In the genomic region with DNA sequence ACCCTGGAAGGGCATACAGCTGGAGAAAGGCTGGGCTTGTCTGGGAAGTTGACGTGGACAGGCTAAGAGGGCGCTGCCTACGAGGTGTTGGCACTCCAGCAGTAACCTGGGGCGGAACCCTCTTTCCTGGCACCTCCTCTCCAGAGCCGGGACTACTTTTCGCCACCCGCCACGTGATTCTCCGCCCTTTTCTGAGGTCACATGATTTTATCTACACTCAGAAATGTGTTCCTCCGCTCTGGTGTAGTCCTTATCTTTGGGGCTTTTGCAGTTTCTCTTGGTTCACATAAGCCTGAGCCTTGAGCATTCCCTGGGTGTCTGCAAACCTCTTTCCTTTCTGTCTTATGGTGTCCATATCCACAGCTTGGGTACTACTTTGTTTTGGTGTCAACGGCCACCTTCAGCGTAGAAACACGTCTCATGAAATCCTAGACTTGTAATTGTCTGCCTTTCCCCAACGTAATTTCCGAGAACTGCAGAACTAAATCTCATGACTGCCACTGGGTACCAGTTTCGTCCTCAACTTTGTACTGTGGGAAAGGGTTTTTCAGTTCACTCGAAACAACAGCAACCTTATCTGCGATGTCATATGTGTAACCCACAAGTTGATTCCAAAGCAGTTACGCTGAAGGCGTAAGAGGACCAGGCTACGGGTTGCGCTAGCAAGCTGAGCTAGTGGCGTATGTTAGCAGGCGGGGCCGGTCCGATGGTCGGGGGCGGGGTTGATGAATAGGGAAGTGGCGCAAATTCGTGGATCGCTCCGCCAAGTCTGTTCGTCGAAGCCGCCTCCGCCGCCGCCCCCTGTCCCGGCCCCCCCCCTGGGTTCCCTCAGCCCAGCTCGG, we compare ENCODE assay signal across 8 mouse cellular contexts. TPM values are rescaled to one million over a fixed set of nuclear protein-coding genes. Genes with fewer than 3 reads are reported as not detected.
DNase-seq lines count a peak whose midpoint lies in the region; ATAC-seq and TF ChIP-seq lines count a peak whose summit lies in the region.

A gene (plus strand): TSS at position 294 of the 842 bp plus-strand sequence.

- under 1% methylated on average over 40 of the region's 40 CpGs for WGBS in hindbrain, postnatal 0 days

- H3K36me3 ChIP-seq in hindbrain, postnatal 0 days (ENCODE audit: insufficient read depth, low read length) = peaks cover 28% of the 10 kb centered on the region; the same call in 1 of the 2 replicates

- peak within 1 kb of the TSS; percentile 82 for H3K9ac ChIP-seq in hindbrain, postnatal 0 days (replicated peaks; ENCODE audit: low read length)

- H3K9me3 ChIP-seq in hindbrain, postnatal 0 days (ENCODE audit: low read length) = no peaks in the 10 kb centered on the region

- no peak; the same call in 1 of the 2 replicates for TF ChIP-seq CTCF in gastrocnemius, adult 2 months (IDR thresholded peaks at IDR 0.05)
- 0 out of 2 replicates have a peak, but pooled peaks have one; percentile 3 for TF ChIP-seq CTCF in hindbrain, postnatal 0 days (IDR thresholded peaks at IDR 0.05; ENCODE audit: low read depth)
- TF ChIP-seq CTCF in left cerebral cortex, adult 2 months (IDR thresholded peaks at IDR 0.05) = no peak

- intact Hi-C loops in gastrocnemius, adult 2 months (cut with DNase I) = loop anchor here (10.0 kb wide), 3 partner anchors 326 to 654 kb away; a partner anchor contains a TSS
- intact Hi-C loops in left cerebral cortex, adult 2 months (cut with DNase I) = no loop called here

- H3K4me2 ChIP-seq in hindbrain, postnatal 0 days (ENCODE audit: low read depth, low read length) = peak within 1 kb of the TSS; percentile 76

- peak within 1 kb of the TSS; percentile 99 for H3K27ac ChIP-seq in gastrocnemius, adult 2 months
- H3K27ac ChIP-seq in hindbrain, postnatal 0 days = peak within 1 kb of the TSS; percentile 92
- H3K27ac ChIP-seq in left cerebral cortex, adult 2 months = peak within 1 kb of the TSS; percentile 96

- H3K4me1 ChIP-seq in hindbrain, postnatal 0 days (ENCODE audit: insufficient read depth, low read length) = peaks cover 8% of the 10 kb centered on the region; the same call in 1 of the 2 replicates

- DNase-seq in ZHBTc4 (ENCODE audit: low read depth, low spot score) = peak; percentile 98
- DNase-seq in gastrocnemius, adult 2 months = peak; percentile 97
- peak; percentile 98 for DNase-seq in hindbrain, postnatal 0 days (ENCODE audit: low spot score)
- DNase-seq in left cerebral cortex, adult 2 months (ENCODE audit: extremely low spot score in 1 of 2, low spot score in 2 of 2) = peak; percentile 93 to 95
- DNase-seq in right cerebral cortex, adult 2 months (ENCODE audit: low spot score in 2 of 2) = peak; percentile 96 to 97
- peak; percentile 98 for DNase-seq in urinary bladder, postnatal 14 days (ENCODE audit: low spot score)

- peak; percentile 69 for ATAC-seq in common myeloid progenitor, adult 5-6 weeks (replicated peaks; ENCODE audit: low read depth, poor library complexity, severe bottlenecking)
- ATAC-seq in hindbrain, postnatal 0 days = peak; percentile 75
- peak; percentile 69 for ATAC-seq in megakaryocyte, adult 5-6 weeks (ENCODE audit: poor library complexity, severe bottlenecking)

- peak within 1 kb of the TSS; percentile 84 for H3K4me3 ChIP-seq in gastrocnemius, adult 2 months
- peak within 1 kb of the TSS; percentile 80 for H3K4me3 ChIP-seq in hindbrain, postnatal 0 days (ENCODE audit: low read length)
- peak within 1 kb of the TSS; percentile 93 for H3K4me3 ChIP-seq in left cerebral cortex, adult 2 months

- no peaks in the 10 kb centered on the region for H3K27me3 ChIP-seq in hindbrain, postnatal 0 days (ENCODE audit: insufficient read depth, low read length)

RNA-seq across cellular contexts. Expression of the gene that starts here (rescaled TPM):
- total RNA-seq in common myeloid progenitor, adult 5-6 weeks (2017) = 163 and 255 TPM in 2 replicates
- total RNA-seq in gastrocnemius, adult 2 months (2021) = 100 to 1,000 TPM; 194 to 232 TPM
- total RNA-seq in hindbrain, postnatal 0 days (2014; rRNA removed) = 175 and 209 TPM in 2 replicates
- polyA plus RNA-seq in hindbrain, postnatal 0 days (2015; fragmentation: Nextera tagmentation; extraction: Ambion mirVana) = 548 and 563 TPM in 2 replicates
- 100 to 1,000 TPM; 209 to 215 TPM for total RNA-seq in left cerebral cortex, adult 2 months (2021)
- 843 and 872 TPM in 2 replicates for total RNA-seq in megakaryocyte, adult 5-6 weeks (2015)
- total RNA-seq in megakaryocyte, adult 5-6 weeks (2017) = 599 and 651 TPM in 2 replicates

Comparison
In these comparisons a context has a peak if more than half of its experiments do, and no peak if none do; other contexts are left out.
1. Peak in every context shown above with its lines: DNase-seq, ATAC-seq, H3K4me3 ChIP-seq and H3K27ac ChIP-seq.